Mouse (Mus musculus) gastrocnemius, postnatal 14 days (tissue): Measurements from ENCODE around the gene Syt8. TPM values are rescaled to one million over a fixed set of nuclear protein-coding genes. Genes with fewer than 3 reads are reported as not detected.
"Not testable (repeated sequence)": the region's sequence is repeated elsewhere in the genome, so short reads cannot be mapped to it uniquely, and the experiment has no call there.

ENCODE experiments used
- DNase-seq: peaks from one replicate; pipeline ENCODE4 v3.0.0; 2021; ENCODE audit warnings: mixed read lengths
- intact Hi-C: fragments of 180-260 bp; cut with DNase I; formaldehyde crosslinking; loops from one replicate; pipeline ENCODE4 v1.15.1; 2025; ENCODE audit warnings: low total_unique reads
- total RNA-seq, 2 experiments: library from RNA; stranded (reverse); gene quantifications; 2 replicates each; pipeline ENCODE4 v1.2.3; 2021

Gene Syt8
- total RNA-seq, 2 experiments from 2014 or later, result not detected

DNA sequence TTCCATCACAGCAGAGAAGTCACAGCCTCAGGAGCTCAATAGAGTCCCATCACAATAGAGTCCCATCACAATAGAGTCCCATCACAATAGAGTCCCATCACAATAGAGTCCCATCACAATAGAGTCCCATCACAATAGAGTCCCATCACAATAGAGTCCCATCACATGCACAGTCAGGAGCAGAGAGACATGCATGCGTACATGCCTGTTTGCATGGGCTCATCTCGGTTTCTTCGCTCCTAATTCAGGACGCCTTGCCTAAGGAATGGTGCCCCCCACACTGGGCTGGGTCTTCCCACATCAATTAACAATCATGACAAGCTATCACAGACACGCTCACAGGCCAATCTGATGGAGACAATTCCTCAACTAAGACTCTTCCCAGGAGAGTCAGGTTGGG, 29.5 kb upstream of the Syt8 start:
- DNase-seq, intact Hi-C loops: not testable (repeated sequence)

DNA sequence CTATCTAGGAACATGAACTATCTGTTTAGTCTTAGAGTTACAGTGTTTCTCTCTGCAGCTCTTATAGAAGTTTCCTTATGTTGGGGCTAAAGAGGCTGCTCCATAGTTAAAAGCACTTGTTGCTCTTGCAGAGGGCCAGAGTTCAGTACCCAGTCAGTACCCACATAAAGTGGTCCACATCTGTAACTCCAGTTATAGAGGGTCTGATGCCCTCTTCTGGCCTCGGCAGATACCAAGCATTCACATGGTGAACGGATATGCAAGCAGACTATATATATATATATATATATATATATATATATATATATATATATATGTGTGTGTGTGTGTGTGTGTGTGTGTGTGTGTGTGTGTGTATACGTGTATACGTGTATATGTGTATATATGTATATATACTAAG, 26.7 kb upstream of the Syt8 start:
- no peak for DNase-seq

DNA sequence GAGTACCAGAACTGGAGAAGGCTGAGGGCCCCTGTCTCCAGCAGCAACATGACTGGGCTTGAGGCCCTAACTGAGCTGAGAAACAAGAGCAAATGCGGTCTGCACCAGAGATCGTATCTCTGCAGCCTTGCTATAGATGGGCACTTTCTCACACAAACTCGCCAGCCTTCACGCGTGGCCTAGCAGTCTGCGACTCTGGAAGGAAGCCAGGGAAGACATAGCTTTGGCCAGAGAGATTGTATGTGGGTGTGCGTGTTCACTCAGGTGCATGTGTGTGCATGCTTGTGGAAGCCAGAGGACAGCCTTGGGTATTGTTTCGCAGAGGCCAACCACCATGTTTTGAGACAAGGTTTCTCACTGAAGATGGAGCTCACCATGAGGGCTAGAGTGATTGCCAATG, 26.0 kb upstream of the Syt8 start:
- DNase-seq, result no peak
- intact Hi-C loops, result no loop called here

More for the DNA sequence above, 26.7 kb upstream of the Syt8 start:
- intact Hi-C loops, result no loop called here

DNA sequence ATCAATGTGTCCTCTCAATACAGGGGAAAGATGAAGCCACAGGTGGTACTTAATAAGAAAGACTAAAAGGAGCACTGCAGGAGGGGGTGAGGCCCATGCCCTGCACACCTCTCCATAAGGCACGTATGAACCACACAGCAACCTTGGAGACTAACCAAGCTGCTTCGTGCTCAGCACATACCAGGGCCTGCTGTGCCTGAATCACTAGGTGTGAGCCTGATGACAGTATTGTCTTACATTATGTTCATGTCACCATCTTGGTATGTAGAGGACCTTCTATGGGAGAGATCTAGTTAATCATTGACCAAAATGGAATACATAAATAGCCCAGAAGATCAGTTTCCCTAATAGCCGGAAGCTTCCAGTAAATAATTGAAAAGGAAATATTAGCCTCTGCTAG, 25.0 kb upstream of the Syt8 start:
- DNase-seq, result no peak
- intact Hi-C loops, result no loop called here

DNA sequence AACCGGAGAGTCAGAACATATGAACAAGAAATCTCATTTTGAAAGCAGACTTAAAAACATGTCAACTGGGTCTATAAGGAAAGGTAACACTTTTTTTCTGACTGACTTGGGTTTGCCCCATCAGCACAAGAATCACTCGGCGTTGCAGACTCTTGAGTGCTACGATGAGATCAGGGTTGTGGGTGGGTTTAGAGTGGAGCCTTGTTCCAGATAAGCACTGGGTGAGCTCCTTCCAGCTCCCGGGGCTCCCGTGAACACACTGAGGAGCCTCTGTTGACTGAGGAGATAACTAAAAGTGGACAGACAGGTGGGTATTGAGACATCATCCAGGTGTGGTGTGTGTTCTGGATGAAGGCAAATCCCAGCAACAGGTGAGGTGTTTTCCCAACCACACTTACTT, 21.4 kb upstream of the Syt8 start:
- DNase-seq, result no peak
- intact Hi-C loops, result no loop called here

DNA sequence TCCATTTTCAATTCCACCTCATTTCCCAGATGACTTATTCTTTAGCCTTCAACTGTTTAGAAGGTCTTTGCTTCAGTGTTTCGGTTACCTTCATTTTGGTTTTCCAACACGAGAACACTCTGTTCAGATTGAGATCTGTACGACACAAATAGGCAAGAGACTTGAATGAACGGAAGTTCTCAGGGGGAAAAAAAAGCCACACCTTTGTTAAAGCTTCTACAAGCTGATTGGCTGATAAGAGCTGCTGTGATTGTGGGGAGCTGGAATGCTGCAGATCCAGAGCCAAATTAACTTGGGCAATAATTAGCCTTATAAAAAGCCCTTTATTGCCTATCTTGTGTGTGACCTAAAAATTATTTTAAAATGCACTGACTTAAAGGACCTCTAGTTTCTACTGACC, 19.3 kb upstream of the Syt8 start:
- intact Hi-C loops, result no loop called here
- DNase-seq, result no peak

DNA sequence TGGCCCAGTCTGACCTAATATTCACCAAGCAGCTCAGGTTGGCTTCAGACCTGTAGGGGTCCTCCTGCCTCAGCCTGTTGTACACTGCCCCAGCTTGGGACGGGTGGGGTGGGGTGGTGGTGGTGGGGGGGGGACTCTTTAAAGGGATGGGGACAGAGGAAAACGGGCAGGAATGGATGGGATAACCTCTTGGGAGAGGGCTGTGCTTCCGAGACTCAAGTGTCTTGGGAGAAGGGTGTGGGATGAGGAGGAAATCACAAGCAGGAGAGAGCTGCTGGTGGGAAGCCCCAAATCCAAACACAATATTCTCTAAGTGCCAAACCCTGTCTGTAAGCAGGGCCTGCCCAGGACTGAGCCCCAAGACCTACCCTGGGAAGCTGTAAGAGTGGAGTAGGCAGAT, 18.4 kb upstream of the Syt8 start:
- intact Hi-C loops, result no loop called here
- no peak for DNase-seq

DNA sequence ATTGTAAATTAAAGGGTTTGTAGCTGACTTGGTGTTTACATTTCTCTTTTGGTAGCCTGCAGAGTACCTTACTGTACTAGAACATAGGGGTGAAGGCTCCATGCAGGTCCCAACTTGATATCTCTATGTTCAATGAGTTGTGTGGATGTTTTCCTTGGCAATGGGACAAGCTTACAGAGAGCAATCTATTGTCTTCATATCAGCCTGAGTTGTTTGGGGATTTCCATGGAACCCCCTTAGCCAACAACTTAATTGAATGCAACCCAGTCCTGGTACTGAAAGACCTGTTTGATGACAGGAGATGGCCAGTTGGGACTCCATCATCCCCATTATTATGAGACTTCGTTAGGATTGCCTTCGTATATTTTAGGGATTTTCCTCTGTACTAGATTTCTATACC, 16.6 kb upstream of the Syt8 start:
- intact Hi-C loops, result no loop called here
- DNase-seq, result no peak

DNA sequence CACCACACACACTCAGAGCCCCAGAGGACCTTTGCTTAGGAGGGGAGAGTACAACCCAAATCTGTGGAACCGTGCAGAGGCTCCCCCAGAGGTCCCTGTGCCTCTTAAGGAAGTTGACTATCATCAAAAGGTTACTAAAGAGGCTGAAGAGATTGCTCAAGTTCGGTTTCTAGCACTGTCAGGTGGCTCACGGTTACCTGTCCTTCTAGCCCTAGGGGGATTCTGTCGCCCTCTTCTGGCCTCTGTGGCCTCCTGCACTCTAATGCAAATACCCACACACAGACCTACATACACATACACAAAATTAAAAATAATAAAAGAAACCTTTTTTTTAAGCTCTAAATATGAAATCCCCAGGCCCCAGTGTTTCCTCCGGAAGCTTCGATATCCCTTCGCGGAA, 16.0 kb upstream of the Syt8 start:
- intact Hi-C loops, result no loop called here
- no peak for DNase-seq

DNA sequence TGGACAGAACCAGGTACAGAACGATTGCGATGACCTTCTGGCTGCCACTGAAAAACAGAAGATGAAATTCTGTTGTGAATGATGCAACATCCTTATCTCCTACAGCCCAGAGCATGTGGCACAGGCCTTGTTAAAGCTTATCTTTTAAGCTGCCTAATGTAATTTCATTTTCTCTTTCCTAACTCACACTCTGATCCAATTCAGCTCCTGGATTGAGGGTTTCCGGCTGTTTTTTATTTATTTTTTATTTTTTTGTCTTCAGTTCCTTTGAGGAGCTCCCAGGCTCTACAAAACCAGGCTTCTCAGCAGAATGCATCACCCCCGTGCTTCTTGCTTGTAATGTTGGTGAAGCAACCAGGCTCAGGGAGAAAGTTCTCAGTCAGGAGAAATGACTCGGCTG, 14.8 kb upstream of the Syt8 start:
- no peak for DNase-seq
- intact Hi-C loops, result no loop called here

DNA sequence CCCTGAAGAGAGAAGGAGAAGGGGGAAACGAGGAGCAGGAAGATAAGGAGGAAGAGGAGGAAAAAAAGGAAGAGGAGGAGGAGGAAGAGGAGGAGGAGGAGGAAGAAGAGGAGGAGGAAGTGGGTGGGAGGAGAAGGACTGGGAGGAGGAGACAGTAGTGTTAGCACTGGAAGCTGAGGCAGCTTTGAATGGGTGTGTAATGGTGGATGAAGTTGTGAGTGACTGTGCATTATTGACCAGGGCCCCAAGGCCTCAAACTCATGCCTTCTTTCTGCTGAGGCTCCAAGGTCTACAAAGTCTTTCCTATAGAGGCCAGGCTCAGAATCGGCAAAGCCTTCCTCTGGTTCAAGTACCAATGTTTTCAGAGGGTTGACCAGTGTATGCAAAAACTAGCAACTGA, 12.8 kb upstream of the Syt8 start:
- no peak for DNase-seq
- intact Hi-C loops, result no loop called here

DNA sequence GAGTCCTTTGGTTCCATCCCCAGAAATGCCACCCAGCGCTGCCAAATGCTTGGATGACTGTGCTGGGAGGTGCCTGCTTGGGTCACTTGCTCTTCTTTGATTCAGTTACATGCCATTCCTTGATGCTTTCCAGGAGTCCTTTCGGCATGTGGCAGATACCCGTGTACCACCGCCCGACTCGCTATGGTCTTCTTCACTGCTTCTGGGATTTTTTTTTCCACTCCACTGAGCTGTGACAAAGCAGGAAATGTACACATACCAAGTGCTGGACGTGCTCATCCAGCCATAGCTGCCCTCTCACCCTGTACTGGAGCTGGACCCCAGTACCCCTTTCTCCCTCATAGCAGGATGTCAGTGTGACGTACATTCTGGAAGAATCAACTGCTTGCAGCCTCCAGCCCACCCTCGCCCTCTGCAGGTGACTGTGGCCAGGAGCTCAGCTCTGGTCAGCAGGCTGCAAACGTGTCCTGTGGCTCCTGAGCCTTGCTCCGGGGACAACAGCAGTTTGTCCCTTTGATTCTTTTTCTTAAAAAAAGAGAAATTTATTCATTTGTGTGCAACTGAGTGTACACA, 8.9 kb upstream of the Syt8 start:
- peak; percentile 34 for DNase-seq
- intact Hi-C loops, result loop anchor here (5.0 kb wide), 2 partner anchors 33 to 88 kb away; no protein-coding TSS in a partner anchor

DNA sequence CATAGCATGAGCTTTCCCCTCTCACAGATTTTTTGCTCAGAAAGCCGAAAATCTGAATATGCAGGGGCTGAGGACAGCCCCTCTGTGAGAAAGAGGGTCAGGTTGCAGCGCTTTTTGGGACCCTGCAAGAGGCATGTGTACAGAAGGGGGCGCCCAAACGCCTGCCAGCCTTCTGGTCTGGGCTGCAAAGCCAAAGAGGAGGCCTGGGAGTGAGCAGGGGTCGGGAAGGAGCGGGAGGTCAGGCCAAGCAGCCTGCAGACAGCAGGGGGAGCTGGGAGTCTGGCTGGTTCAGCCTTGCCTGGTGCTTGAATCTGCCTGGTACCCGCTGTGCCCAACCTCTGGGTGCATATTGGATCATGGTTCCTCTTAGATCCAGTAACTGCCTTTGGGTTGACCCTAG, 6.4 kb upstream of the Syt8 start:
- peak; percentile 64 for DNase-seq
- intact Hi-C loops, result loop anchor here (5.0 kb wide), 2 partner anchors 36 to 91 kb away; no protein-coding TSS in a partner anchor

DNA sequence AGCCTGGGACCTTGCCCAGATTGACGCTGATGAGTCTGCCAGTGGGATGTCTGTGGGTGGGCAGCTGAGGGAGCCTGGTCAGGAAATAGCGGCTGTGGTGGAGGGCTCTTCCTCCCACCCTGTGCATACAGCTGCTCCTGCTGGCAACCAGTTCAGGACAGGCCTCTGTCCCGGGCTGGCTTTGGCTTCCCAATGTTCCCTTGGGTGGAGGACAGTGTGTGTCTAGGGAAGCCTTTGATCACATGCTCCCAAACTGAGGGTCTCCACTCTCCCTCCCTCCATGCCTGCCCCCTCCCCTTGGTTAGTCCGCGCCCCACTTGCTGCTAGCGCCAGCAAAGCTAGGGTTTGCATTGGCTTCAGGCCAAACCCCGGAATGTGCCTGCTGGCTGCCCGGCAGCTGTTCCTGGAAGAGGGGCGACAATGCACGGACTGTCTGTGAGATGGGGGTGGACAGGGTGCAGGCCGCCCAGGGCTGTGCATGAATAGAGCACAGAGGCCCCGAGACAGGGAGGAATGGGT, 4.4 kb upstream of the Syt8 start:
- intact Hi-C loops, result loop anchor here (10.0 kb wide), 1 partner anchor 155 kb away; no protein-coding TSS in a partner anchor
- peak; percentile 66 for DNase-seq

DNA sequence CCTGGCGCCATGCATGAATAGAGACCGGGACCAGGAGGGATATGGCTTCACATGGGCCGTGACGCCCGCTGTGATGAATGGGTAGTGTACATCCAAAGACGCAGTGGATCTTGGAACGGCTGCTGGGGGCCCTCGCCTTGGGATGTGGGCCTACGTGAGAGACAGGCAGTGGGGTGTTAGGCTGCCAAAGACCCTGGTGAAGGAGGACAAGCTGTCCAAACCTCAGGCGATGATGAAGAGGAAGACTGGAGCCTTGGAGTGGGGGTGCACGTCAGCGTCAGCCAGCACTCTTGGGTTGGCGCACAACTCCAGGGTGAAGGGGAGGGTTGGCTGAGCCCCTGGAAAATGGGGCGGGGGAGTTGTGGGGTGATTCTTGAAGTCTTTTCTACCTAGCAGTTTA, 3.5 kb upstream of the Syt8 start:
- DNase-seq, result no peak
- intact Hi-C loops, result loop anchor here (10.0 kb wide), 1 partner anchor 154 kb away; no protein-coding TSS in a partner anchor

DNA sequence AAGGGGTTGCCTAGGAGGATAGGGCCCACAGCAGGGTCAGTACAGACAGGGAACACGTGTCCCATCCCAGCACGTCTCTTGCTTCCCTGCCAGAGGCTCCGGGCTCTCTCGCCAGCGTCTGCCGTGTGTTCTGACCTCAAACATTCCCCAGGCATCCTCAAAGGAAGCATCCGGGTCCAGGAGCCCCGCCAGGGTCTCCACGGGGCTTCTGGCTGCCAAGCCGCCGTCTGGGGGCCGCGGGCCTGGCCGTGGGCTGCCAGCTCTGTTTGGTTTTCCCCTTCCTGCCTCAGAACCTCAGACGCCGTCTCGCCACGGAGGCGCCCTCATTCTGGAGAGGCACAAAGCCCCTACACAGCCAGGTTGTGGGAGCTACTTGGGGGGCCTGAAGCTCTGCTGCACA, 1.0 kb upstream of the Syt8 start:
- DNase-seq, result peak; percentile 34
- intact Hi-C loops, result loop anchor here (10.0 kb wide), 1 partner anchor 151 kb away; no protein-coding TSS in a partner anchor

DNA sequence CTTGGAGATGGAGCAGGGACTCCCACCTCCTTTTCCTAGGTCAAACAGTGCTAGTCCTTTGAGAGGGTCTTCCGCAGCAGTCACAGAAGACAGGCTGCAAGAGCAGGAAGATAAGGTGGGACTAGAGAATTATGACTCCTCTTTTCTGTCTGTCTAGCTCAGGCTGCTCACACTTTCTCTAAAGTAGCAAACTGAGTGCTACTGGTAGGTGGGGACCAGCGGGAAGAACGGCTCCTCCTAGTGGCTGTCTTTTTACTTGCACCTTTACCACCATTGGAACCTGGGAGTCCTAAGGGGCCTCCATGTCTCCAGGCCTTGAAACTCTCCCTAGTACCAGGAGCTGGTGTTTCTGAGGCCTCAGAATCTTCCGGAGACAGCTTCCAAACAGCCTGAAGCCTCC, 874 bp downstream of the Syt8 start:
- intact Hi-C loops, result loop anchor here (10.0 kb wide), 1 partner anchor 149 kb away; no protein-coding TSS in a partner anchor
- peak; percentile 53 for DNase-seq

DNA sequence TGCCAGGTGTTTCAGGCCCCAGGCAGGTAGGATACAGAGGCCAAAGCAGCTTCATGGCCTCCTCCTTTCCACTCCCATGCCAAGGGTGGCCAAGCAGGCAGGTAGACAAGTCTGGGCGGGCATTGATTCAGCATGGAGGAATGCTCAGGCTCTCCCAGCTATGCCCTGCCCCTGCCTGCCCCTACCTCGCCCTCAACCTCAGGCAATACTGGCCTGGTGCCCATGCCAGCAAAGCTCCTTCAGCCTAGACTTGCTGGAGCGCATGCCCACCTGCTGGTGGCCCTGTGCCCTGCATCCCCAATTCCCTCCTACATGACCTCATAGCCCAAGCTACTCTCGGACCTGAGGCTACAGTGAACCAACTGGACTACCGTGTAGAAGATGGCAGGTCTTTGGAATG, 2.7 kb downstream of the Syt8 start:
- intact Hi-C loops, result loop anchor here (10.0 kb wide), 1 partner anchor 147 kb away; no protein-coding TSS in a partner anchor
- DNase-seq, result peak; percentile 46

DNA sequence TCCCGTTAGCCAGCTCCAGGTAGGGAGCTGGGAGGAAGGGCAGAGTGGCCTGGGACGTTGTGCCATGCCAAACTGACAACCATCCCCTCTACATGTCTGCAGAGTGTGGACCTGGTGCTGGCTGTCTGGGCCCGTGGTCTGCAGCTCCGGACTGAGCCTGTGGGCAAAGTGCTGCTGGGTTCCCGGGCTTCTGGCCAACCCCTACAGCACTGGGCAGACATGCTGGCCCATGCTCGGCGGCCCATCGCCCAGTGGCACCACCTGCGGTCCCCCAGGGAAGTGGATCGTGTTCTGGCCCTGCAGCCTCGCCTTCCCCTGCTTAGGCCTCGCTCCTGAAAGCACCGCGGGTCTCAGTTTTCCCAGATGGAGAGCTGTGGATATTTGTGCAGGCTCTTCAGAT, 5.3 kb downstream of the Syt8 start:
- intact Hi-C loops, result loop anchor here (5.0 to 10.0 kb wide), 2 partner anchors 57 to 145 kb away; partner anchors contain the start of gene Tnnt3

DNA sequence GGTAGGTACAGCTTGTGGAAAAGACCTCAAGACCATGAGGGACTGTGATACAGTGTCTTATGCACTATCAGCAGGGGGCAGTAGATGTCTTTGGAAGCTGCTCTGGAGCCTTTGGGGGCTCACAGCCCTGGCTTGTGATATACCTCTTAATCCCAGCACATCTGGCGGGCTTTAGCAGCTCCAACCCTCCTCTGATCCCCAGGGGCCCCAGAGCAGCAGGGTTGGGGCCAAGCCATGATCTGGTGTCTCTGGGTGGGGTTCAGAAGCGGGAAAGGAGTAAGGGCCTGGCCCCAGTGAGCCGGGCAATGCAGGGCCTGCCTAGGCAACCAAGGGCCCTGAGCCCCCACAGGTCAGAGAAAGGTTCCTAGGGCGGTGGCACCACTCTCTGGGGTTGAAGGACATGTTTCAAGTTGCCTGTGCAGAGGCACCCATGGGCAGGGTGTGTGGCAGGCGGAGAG, 6.0 kb downstream of the Syt8 start:
- DNase-seq, result peak; percentile 78
- intact Hi-C loops, result loop anchor here (5.0 kb wide), 1 partner anchor 57 kb away; the partner anchor contains the start of gene Tnnt3

More for the DNA sequence above, 5.3 kb downstream of the Syt8 start:
- DNase-seq, result peak; percentile 60

DNA sequence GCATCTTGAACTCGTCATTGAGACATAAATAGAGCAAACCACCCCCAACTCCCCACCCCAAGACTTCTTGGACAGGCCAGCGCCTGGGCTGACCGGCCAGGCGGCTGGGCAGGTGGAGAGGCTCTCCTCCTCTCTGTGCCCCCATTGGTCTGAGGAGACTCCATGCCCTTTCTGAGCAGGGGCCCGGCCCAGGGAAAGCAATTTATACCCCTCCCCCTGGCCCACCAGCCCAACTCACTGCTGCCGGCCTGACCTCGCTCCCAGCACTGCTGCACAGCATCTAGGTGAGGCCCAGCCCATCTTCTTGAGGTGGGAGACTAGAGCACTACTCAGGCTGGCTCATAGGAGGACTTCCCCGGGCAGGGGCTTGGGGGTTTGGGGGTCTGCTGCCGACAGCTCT, 6.9 kb downstream of the Syt8 start, which contains the start of gene Tnni2:
Tnni2 (plus strand) TSS at position 224 of the 400 bp plus-strand sequence.
- peak; percentile 75 for DNase-seq
- intact Hi-C loops, result loop anchor here (5.0 kb wide), 1 partner anchor 56 kb away; the partner anchor contains the start of gene Tnnt3
